Mouse (Mus musculus) effector memory CD4-positive, alpha-beta T cell, adult 7 months (primary cell): ENCODE results near the gene Lurap1. TPM values are rescaled to one million over a fixed set of nuclear protein-coding genes. Genes with fewer than 3 reads are reported as not detected.

Experiments used
- polyA plus RNA-seq: library from polyadenylated mRNA; unstranded; fragments of 100-300 nt; shearing (Covaris generic); gene quantifications from one replicate; pipeline ENCODE4 v1.2.1, GENCODE M21; 2017

Gene Lurap1
- 0.09 TPM for polyA plus RNA-seq

GRCm38 (mm10) chr4:116151238-116151637, at the start of gene Lurap1:
Gene Lurap1 (minus strand): TSS chr4:116151338.

GRCm38 (mm10) chr4:116173072-116173471, 21.9 kb upstream of the Lurap1 start, which contains the start of the genes 1700042G07Rik and Gm49337:
Gene 1700042G07Rik (plus strand): TSS chr4:116173372.
Gene Gm49337 (plus strand): TSS chr4:116173384.

DNA sequence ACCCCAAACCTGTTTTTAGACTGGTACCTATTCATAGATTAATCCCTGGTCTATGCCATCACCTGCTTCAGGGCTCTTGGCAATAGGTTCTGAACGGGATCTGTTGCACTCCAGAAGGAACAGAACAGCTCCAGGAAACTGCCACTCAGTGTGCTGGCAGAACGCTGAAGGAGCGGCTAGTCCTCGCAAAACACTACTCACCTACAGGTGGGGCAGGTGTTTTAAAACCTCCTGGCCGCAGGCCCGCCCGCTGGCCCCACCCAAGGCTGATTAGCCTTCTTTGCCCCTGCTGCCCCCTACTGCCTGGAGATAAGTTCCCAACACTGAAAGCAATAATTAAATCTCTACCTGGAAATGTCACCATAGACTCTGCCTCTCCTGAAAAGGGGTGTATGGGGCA, 16.3 kb upstream of the Lurap1 start, which contains the start of gene Tspan1:
Gene Tspan1, minus strand, starts transcription at position 198 of the 400 bp plus-strand sequence.

GRCm38 (mm10) chr4:116123602-116124519, 27.3 kb downstream of the Lurap1 start, which contains the start of the genes Rad54l and Pomgnt1:
Gene Rad54l (minus strand): TSS chr4:116123690.
Gene Pomgnt1 (plus strand): TSS chr4:116123840.

Other genes starting within 250 kb of the Lurap1 start
- 0.12 TPM for gene Dmbx1, start 211.4 kb downstream of the Lurap1 start, polyA plus RNA-seq
- 216 TPM for gene Faah, start 133.4 kb downstream of the Lurap1 start, polyA plus RNA-seq
- 38.5 TPM for gene Nsun4, start 97.5 kb downstream of the Lurap1 start, polyA plus RNA-seq
- 416 TPM for gene Uqcrh, start 76.3 kb downstream of the Lurap1 start, polyA plus RNA-seq
- 36.0 TPM for gene Lrrc41, start 76.1 kb downstream of the Lurap1 start, polyA plus RNA-seq
- gene Rad54l, start 27.6 kb downstream of the Lurap1 start, polyA plus RNA-seq = 0.96 TPM
- gene Pomgnt1, start 27.5 kb downstream of the Lurap1 start, polyA plus RNA-seq = 20.9 TPM
- gene Tspan1, start 16.3 kb upstream of the Lurap1 start, polyA plus RNA-seq = not detected
- gene 1700042G07Rik, start 22.0 kb upstream of the Lurap1 start, polyA plus RNA-seq = not detected
- not detected for gene Gm49337, start 22.0 kb upstream of the Lurap1 start, polyA plus RNA-seq
- gene Pik3r3, start 70.3 kb upstream of the Lurap1 start, polyA plus RNA-seq = 0.66 TPM